Mouse (Mus musculus) bone marrow macrophage, adult 2 months (primary cell): ENCODE results near the gene Alkbh5.

Experiments used
- CTCF ChIP-seq: IDR thresholded peaks from 2 replicates; pipeline ENCODE4 v1.5.1; 2012; ENCODE audit warnings: low read depth, mild to moderate bottlenecking, low read length, moderate library complexity
- POLR2A ChIP-seq: IDR thresholded peaks from 2 replicates; pipeline ENCODE4 v1.6.1; 2012; ENCODE audit warnings: mild to moderate bottlenecking, low read depth, low read length, borderline replicate concordance

GRCm38 (mm10) chr11:60538371-60539281 lies 2.4 kb downstream of the Alkbh5 start:
- TF ChIP-seq CTCF (no peak), POLR2A (no peak)
